Mouse (Mus musculus): Measurements from ENCODE around the gene Sec14l4. TPM values are rescaled to one million over a fixed set of nuclear protein-coding genes. Genes with fewer than 3 reads are reported as not detected.

Gene Sec14l4
- polyA plus RNA-seq, 1 experiment from 2014 or later = not detected

GRCm38 (mm10) chr11:4087267-4087666, 56.0 kb downstream of the Sec14l4 start:
- Histone ChIP-seq H3K9ac (no peak overlapping the region), H3K4me3 (no peak overlapping the region), H3K36me3 (no peaks in the 10 kb centered on the region), H3K4me2 (replicated peaks) (no peak overlapping the region), H3K27ac (no peak overlapping the region), H3K4me1 (no peaks in the 10 kb centered on the region), H3K27me3 (no peaks in the 10 kb centered on the region), H3K9me3 (no peaks in the 10 kb centered on the region)
- WGBS = 56% methylated on average over 2 of the region's 2 CpGs
- ATAC-seq (ENCODE audit: insufficient number of reproducible peaks, insufficient read depth, low FRiP score, low TSS enrichment) = no peak

DNA sequence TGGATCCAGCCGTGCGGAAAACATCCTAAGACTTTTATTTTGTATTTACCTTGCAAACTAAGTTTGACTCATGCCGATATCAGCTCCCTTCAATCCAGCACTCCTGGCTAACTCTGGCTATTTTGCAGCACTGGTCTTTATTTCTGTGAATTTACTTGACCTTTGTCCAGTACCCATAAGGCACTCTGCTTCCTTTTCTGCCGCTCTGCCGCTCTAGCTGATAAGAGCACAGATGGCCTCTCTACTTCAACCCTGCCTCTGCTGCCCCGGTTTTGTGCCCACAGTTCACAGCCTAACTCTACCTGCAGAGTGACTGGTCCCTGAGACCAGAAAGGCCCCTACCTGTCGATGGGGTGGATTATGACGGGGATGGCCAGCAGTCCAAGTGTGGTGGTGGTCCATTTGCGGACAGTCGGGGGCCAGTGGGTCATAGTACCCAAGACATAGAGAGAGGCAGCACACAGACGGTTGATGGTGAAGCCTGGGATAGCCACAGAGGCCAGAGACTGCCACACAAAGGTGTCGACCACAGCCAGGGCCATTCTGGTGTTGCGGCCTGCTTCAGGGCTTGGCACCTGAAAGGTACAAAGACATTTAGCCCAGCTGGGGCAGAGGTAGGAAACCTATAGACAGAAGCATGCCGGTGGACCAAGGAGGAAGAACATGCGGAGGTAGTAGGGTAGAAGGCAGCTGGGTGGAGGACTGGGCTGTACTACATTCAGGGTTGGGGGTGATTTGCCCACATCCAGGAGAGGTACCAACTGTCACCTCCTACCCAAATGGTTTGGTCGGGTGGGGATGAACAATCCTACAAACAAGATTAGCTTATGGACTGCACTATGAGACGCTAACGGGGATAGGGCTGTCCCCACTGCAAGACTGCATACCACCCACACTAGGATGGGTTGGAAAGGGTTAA, 62.5 kb downstream of the Sec14l4 start:
- no peaks in the 10 kb centered on the region for H3K27me3 ChIP-seq
- ATAC-seq (ENCODE audit: insufficient number of reproducible peaks, insufficient read depth, low FRiP score, low TSS enrichment) = no peak
- peak overlapping the region; percentile 66 for H3K4me2 ChIP-seq (replicated peaks)
- 87% methylated on average over 18 of the region's 18 CpGs for WGBS
- no peak overlapping the region for H3K4me3 ChIP-seq
- no peak overlapping the region for H3K27ac ChIP-seq
- no peaks in the 10 kb centered on the region for H3K9me3 ChIP-seq
- H3K9ac ChIP-seq = no peak overlapping the region
- H3K4me1 ChIP-seq = peaks cover 14% of the 10 kb centered on the region
- no peaks in the 10 kb centered on the region for H3K36me3 ChIP-seq

DNA sequence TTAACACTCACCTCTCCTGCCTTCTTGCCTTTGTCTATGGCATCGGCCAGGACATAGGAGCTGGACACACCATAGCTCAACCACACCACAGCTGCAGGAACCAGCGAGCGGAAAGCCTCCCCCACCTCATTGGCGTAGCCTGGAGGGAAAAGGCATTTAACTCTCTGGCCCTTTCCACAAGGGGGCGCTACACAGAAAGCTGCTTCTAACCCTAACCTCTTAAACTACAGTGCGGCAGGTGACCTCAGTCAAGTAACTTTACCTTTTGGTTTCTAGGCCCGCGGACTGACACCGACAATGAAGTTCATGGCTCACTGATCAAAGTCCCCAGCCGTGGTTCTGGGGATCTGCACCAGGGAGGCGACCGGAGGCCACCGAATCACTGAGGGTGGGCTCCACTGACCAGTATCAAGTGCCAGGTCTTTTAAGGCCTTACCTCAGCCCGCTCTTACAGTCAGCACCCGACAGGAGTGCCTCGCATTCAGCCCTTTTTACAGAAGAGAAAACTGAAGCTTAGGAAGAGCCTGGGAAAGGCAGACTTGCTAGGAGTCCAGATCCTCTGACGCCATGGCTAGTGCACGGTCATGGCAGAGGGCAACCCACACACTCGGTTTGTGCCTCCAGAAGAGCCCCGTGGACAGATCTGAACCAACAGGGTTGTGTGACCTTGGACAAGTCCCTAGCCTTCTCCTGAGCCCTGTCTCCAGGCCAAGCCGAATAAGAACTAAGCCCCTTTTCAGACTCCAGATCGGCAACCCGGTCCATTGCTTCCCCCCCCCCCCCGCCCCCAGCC, 63.3 kb downstream of the Sec14l4 start:
- no peaks in the 10 kb centered on the region for H3K27me3 ChIP-seq
- H3K9me3 ChIP-seq = no peaks in the 10 kb centered on the region
- H3K27ac ChIP-seq = peak overlapping the region; percentile 72
- peaks cover 14% of the 10 kb centered on the region for H3K4me1 ChIP-seq
- H3K4me3 ChIP-seq = peak overlapping the region; percentile 57
- H3K9ac ChIP-seq = peak overlapping the region; percentile 64
- H3K36me3 ChIP-seq = no peaks in the 10 kb centered on the region
- ATAC-seq (ENCODE audit: insufficient number of reproducible peaks, insufficient read depth, low FRiP score, low TSS enrichment) = no peak
- H3K4me2 ChIP-seq (replicated peaks) = peak overlapping the region; percentile 66
- WGBS = 8% methylated on average over 24 of the region's 24 CpGs

DNA sequence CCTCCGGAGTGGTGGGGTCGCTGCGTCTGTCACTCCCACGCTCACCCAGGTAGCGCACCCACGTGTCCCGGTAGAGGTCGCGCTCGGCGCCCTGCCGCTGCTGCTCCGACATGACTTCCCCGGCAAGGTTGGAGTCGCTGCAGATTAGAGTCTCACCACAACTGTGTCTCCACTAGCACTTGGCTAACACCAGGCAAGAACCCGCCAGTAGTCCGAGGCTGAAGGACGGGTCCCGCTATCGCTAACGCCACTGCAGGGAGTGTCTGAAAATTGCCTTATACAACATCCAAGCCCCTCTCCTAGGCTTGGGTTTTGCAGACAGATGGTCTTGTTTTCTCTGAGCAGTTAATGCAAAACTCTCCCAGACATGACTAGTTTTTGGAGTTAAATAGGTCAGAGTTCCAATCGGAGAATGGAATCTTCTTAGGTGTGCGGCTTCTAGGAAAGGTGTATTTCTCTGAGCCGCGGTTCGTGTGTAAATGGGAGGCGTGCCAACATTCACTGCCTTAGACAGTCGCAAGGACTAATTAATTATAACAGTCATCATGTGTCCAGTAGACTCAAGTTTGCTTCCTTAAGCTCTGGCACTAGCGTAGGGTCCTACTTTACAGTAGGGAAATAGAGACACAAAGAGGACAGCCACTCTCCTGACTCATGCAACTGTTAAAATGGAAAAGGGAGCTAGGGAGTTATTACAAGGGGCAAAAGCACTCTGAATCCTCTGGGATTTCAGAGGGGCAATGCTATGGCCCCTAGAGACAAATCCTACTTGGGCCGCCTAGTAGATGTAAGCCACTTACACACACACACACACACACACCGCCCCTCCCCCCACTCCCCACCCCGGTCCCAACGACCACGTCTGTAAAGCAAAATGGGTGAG, 64.2 kb downstream of the Sec14l4 start, which contains the start of gene Mtfp1:
Gene Mtfp1, minus strand, starts transcription at position 275 of the 883 bp plus-strand sequence.
- peak within 1 kb of the TSS; percentile 57 for H3K4me3 ChIP-seq
- no peaks in the 10 kb centered on the region for H3K9me3 ChIP-seq
- peak within 1 kb of the TSS; percentile 66 for H3K4me2 ChIP-seq (replicated peaks)
- peak within 1 kb of the TSS; percentile 64 for H3K9ac ChIP-seq
- H3K4me1 ChIP-seq = peaks cover 14% of the 10 kb centered on the region
- H3K27ac ChIP-seq = peak within 1 kb of the TSS; percentile 72
- WGBS = 6% methylated on average over 34 of the region's 34 CpGs
- no peaks in the 10 kb centered on the region for H3K36me3 ChIP-seq
- no peaks in the 10 kb centered on the region for H3K27me3 ChIP-seq
- ATAC-seq (ENCODE audit: insufficient number of reproducible peaks, insufficient read depth, low FRiP score, low TSS enrichment) = no peak

GRCm38 (mm10) chr11:4096054-4096984, 65.1 kb downstream of the Sec14l4 start:
- H3K27ac ChIP-seq = peak overlapping the region; percentile 84
- H3K4me2 ChIP-seq (replicated peaks) = peak overlapping the region; percentile 66
- peak; percentile 91 for ATAC-seq (ENCODE audit: insufficient number of reproducible peaks, insufficient read depth, low FRiP score, low TSS enrichment)
- 2% methylated on average over 45 of the region's 45 CpGs for WGBS
- no peaks in the 10 kb centered on the region for H3K27me3 ChIP-seq
- peak overlapping the region; percentile 57 for H3K4me3 ChIP-seq
- no peaks in the 10 kb centered on the region for H3K9me3 ChIP-seq
- no peaks in the 10 kb centered on the region for H3K36me3 ChIP-seq
- H3K4me1 ChIP-seq = peaks cover 14% of the 10 kb centered on the region
- peak overlapping the region; percentile 64 for H3K9ac ChIP-seq

- peak overlapping the region; percentile 84 for H3K27ac ChIP-seq
- no peaks in the 10 kb centered on the region for H3K36me3 ChIP-seq
- H3K9me3 ChIP-seq = no peaks in the 10 kb centered on the region
- H3K4me1 ChIP-seq = peaks cover 14% of the 10 kb centered on the region
- 0 out of 2 replicates have a peak, but pooled peaks have one; percentile 35 for ATAC-seq (ENCODE audit: insufficient number of reproducible peaks, insufficient read depth, low FRiP score, low TSS enrichment)
- H3K4me2 ChIP-seq (replicated peaks) = peak overlapping the region; percentile 66
- no peaks in the 10 kb centered on the region for H3K27me3 ChIP-seq
- WGBS = 28% methylated on average over 10 of the region's 10 CpGs
- peak overlapping the region; percentile 64 for H3K9ac ChIP-seq
- peak overlapping the region; percentile 57 for H3K4me3 ChIP-seq
Measured at GRCm38 (mm10) chr11:4097091-4097621, 65.9 kb downstream of the Sec14l4 start.

Other genes starting within 250 kb of the Sec14l4 start
- gene Osbp2, start 167.6 kb upstream of the Sec14l4 start, polyA plus RNA-seq (2016; fragmentation: Nextera tagmentation; extraction: Ambion mirVana) = 2.1 TPM in 2 replicates
- gene 4921536K21Rik, start 136.4 kb upstream of the Sec14l4 start, polyA plus RNA-seq (2016; fragmentation: Nextera tagmentation; extraction: Ambion mirVana) = 0.14 and 0.33 TPM in 2 replicates
- 12.7 and 14.7 TPM in 2 replicates for gene Dusp18, start 136.2 kb upstream of the Sec14l4 start, polyA plus RNA-seq (2016; fragmentation: Nextera tagmentation; extraction: Ambion mirVana)
- 5.1 and 5.2 TPM in 2 replicates for gene Slc35e4, start 116.8 kb upstream of the Sec14l4 start, polyA plus RNA-seq (2016; fragmentation: Nextera tagmentation; extraction: Ambion mirVana)
- gene Tcn2, start 99.3 kb upstream of the Sec14l4 start, polyA plus RNA-seq (2016; fragmentation: Nextera tagmentation; extraction: Ambion mirVana) = 34.6 and 36.1 TPM in 2 replicates
- 79.1 and 82.2 TPM in 2 replicates for gene Pes1, start 67.5 kb upstream of the Sec14l4 start, polyA plus RNA-seq (2016; fragmentation: Nextera tagmentation; extraction: Ambion mirVana)
- 0.18 and 0.25 TPM in 2 replicates for gene 4930556J24Rik, start 54.7 kb upstream of the Sec14l4 start, polyA plus RNA-seq (2016; fragmentation: Nextera tagmentation; extraction: Ambion mirVana)
- 2.2 and 2.4 TPM in 2 replicates for gene Gal3st1, start 47.8 kb upstream of the Sec14l4 start, polyA plus RNA-seq (2016; fragmentation: Nextera tagmentation; extraction: Ambion mirVana)
- gene Sec14l3, start 33.4 kb downstream of the Sec14l4 start, polyA plus RNA-seq (2016; fragmentation: Nextera tagmentation; extraction: Ambion mirVana) = not detected in 2 replicates
- gene Mtfp1, start 64.0 kb downstream of the Sec14l4 start, polyA plus RNA-seq (2016; fragmentation: Nextera tagmentation; extraction: Ambion mirVana) = 7.6 and 7.7 TPM in 2 replicates
- 2.0 and 2.4 TPM in 2 replicates for gene Sec14l2, start 92.0 kb downstream of the Sec14l4 start, polyA plus RNA-seq (2016; fragmentation: Nextera tagmentation; extraction: Ambion mirVana)
- gene Rnf215, start 103.7 kb downstream of the Sec14l4 start, polyA plus RNA-seq (2016; fragmentation: Nextera tagmentation; extraction: Ambion mirVana) = 43.0 and 44.7 TPM in 2 replicates
- gene Ccdc157, start 128.8 kb downstream of the Sec14l4 start, polyA plus RNA-seq (2016; fragmentation: Nextera tagmentation; extraction: Ambion mirVana) = 9.3 and 10.7 TPM in 2 replicates
- gene Sf3a1, start 128.9 kb downstream of the Sec14l4 start, polyA plus RNA-seq (2016; fragmentation: Nextera tagmentation; extraction: Ambion mirVana) = 70.0 and 73.9 TPM in 2 replicates
- 34.7 and 39.2 TPM in 2 replicates for gene Tbc1d10a, start 155.3 kb downstream of the Sec14l4 start, polyA plus RNA-seq (2016; fragmentation: Nextera tagmentation; extraction: Ambion mirVana)
- gene Castor1, start 186.8 kb downstream of the Sec14l4 start, polyA plus RNA-seq (2016; fragmentation: Nextera tagmentation; extraction: Ambion mirVana) = 3.0 and 3.6 TPM in 2 replicates
- not detected in 2 replicates for gene Osm, start 205.0 kb downstream of the Sec14l4 start, polyA plus RNA-seq (2016; fragmentation: Nextera tagmentation; extraction: Ambion mirVana)
- 0.06 and 0.09 TPM in 2 replicates for gene Lif, start 226.1 kb downstream of the Sec14l4 start, polyA plus RNA-seq (2016; fragmentation: Nextera tagmentation; extraction: Ambion mirVana)